Mouse (Mus musculus): Measurements from ENCODE around the gene Upb1. TPM values are rescaled to one million over a fixed set of nuclear protein-coding genes. Genes with fewer than 3 reads are reported as not detected.
"Not testable (repeated sequence)": the region's sequence is repeated elsewhere in the genome, so short reads cannot be mapped to it uniquely, and the experiment has no call there.

Gene Upb1
- 1.0 and 2.2 TPM in 2 replicates for polyA plus RNA-seq (2015; fragmentation: Nextera tagmentation; extraction: Ambion mirVana)

DNA sequence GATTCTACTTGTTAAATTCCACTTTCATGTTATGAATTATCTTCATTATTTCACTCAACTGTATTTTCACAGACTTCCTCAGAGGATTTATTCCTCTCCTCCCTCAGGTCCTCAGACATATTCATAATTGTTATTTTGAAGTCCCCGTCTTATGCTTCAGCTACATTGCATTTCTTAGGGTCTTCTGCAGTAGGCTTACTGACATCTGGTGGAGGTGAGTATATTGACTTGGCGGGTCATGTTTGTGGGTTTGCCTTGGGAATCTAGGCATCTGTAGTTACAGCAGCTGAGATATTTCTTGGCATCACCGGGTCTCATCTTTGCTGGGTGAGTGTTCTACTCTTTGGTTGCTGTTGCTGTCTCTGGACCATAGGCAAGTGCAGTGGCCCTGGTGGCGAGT is at the start of gene Upb1:
Upb1 (plus strand) TSS at position 158 of the 400 bp plus-strand sequence.
- Histone ChIP-seq H3K4me2 (no peak within 1 kb of the TSS), H3K9ac (no peak within 1 kb of the TSS), H3K9me3 (no peaks in the 10 kb centered on the region), H3K27ac (no peak within 1 kb of the TSS), H3K36me3 (no peaks in the 10 kb centered on the region), H3K4me3 (no peak within 1 kb of the TSS), H3K4me1 (no peaks in the 10 kb centered on the region), H3K27me3 (no peaks in the 10 kb centered on the region)
- 80% methylated on average over 4 of the region's 4 CpGs for WGBS
- ATAC-seq (ENCODE audit: insufficient number of reproducible peaks, insufficient read depth, low FRiP score, low TSS enrichment, low read depth): no peak

DNA sequence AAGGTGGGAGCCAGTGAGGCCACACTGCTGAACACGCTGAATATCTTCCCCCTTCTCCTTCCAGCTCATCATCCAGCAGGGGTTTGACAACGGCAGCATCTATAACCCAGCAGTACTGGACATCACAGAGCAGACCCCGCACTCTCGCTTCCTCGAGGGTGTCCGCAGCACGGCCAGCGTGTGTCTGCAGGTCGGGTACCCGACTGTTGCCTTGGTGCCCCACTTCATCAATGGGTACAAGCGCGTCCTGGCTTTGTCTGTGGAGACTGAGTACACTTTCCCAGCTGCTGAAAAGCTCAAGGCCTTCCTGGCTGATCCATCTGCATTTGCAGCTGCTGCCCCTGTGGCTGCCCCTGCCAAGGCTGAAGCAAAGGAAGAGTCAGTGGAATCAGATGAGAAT is 48.4 kb upstream of the Upb1 start:
- no peak for ATAC-seq (ENCODE audit: insufficient number of reproducible peaks, insufficient read depth, low FRiP score, low TSS enrichment, low read depth)
- no peaks in the 10 kb centered on the region for H3K27me3 ChIP-seq
- no peaks in the 10 kb centered on the region for H3K9me3 ChIP-seq
- no peak overlapping the region for H3K4me3 ChIP-seq
- no peak overlapping the region for H3K4me2 ChIP-seq
- H3K27ac ChIP-seq: no peak overlapping the region
- WGBS: 93% methylated on average over 12 of the region's 12 CpGs
- H3K4me1 ChIP-seq: no peaks in the 10 kb centered on the region
- H3K36me3 ChIP-seq: no peaks in the 10 kb centered on the region
- no peak overlapping the region for H3K9ac ChIP-seq

DNA sequence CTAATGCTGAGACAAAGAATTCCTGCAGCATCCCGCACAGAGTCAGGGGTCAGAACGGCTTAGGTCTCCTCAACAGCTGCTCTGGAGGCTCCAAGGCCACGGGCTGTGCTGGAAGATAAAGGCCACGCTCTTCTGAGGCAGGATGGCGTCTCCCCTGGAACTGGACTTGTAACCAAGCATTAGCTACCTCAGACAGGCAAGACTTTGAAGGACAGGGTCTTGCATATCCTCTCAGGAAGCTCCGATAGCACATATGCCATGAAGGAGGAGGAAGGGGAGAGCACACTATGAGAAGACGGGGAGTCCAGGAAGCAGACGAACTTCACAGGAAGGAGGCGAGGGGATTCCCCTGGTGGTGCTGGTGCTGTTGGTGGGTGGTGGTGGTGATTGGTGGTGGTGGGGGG is 47.1 kb upstream of the Upb1 start:
- not testable (repeated sequence) for H3K36me3 ChIP-seq; H3K4me1 ChIP-seq; H3K27ac ChIP-seq; ATAC-seq (ENCODE audit: insufficient number of reproducible peaks, insufficient read depth, low FRiP score, low TSS enrichment, low read depth); H3K27me3 ChIP-seq; H3K9ac ChIP-seq; H3K9me3 ChIP-seq; H3K4me2 ChIP-seq; H3K4me3 ChIP-seq
- WGBS: 69% methylated on average over 9 of the region's 9 CpGs

DNA sequence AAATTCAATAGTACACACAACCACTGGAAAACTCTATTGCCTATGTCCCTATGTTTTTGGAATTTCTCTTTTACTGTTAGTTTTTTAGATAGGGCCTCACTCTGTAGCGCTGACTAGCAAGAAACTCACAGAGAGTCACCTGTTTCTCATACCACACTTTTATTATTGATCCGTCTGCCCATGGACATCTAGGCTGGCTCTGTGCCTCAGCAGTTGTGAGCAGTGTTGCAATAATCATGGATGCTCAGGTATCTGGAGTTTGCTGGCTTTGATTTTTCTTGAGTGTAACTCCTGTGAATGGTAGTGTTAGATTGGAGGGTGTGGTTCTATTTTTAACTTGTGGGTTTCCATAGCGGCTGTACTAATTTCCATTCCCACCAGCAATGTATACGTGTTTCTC is 45.6 kb upstream of the Upb1 start:
- Histone ChIP-seq H3K36me3 (no peaks in the 10 kb centered on the region), H3K4me2 (no peak overlapping the region), H3K4me1 (no peaks in the 10 kb centered on the region), H3K9ac (no peak overlapping the region), H3K27me3 (no peaks in the 10 kb centered on the region), H3K27ac (no peak overlapping the region), H3K4me3 (no peak overlapping the region), H3K9me3 (no peaks in the 10 kb centered on the region)
- 55% methylated on average over 4 of the region's 4 CpGs for WGBS
- ATAC-seq (ENCODE audit: insufficient number of reproducible peaks, insufficient read depth, low FRiP score, low TSS enrichment, low read depth): no peak

DNA sequence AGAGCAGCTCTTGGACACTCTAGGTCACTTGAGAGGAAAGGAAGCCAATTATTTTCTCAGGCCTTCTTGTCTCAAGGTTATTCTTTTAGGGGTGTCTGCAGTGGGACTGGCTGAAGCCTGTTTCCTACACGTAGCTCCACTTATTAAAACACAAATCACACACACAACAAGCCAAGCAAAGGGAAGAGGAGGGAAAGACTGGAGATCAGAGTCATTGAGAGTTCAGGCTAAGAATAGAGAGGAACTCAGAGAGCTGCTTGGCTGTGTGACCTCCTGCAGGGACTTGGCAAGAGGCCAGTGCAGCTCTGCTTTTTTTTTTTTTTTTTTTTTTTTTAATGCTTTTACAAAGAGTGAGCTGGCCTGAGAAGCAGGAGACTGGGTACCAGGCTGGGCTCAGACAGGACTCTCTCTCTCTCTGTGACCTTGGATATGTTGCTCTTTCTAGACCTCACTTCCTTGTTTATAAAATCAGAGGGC is 36.7 kb upstream of the Upb1 start:
- H3K27ac ChIP-seq; ATAC-seq (ENCODE audit: insufficient number of reproducible peaks, insufficient read depth, low FRiP score, low TSS enrichment, low read depth); H3K9ac ChIP-seq; H3K9me3 ChIP-seq; H3K36me3 ChIP-seq; H3K4me3 ChIP-seq; H3K27me3 ChIP-seq; H3K4me1 ChIP-seq; H3K4me2 ChIP-seq: not testable (repeated sequence)
- WGBS: 36% methylated on average over 1 of the region's 1 CpGs

DNA sequence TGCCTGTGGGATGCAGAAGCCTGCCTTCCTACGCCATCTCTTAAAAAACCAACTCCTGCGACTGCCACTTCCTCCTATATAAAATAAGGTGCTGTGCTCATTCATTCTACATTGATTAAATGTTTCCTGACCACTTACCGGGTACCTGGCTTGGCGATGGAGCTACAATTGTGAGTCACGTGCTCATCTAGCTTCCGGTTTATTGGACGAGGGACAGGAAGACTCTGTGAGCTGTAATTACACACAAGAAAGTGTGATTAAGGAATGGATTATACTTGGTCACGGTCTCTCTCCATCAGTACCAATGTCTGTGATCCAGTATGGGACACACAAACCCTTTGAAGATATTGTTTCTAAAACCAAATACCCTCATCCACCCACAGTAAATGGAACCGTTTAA is 36.1 kb upstream of the Upb1 start:
- H3K27me3 ChIP-seq: no peaks in the 10 kb centered on the region
- H3K4me1 ChIP-seq: no peaks in the 10 kb centered on the region
- H3K9me3 ChIP-seq: no peaks in the 10 kb centered on the region
- no peaks in the 10 kb centered on the region for H3K36me3 ChIP-seq
- 74% methylated on average over 9 of the region's 9 CpGs for whole genome bisulfite sequencing
- no peak for ATAC-seq (ENCODE audit: insufficient number of reproducible peaks, insufficient read depth, low FRiP score, low TSS enrichment, low read depth)
- no peak overlapping the region for H3K4me2 ChIP-seq
- H3K4me3 ChIP-seq: no peak overlapping the region
- H3K27ac ChIP-seq: no peak overlapping the region
- no peak overlapping the region for H3K9ac ChIP-seq

DNA sequence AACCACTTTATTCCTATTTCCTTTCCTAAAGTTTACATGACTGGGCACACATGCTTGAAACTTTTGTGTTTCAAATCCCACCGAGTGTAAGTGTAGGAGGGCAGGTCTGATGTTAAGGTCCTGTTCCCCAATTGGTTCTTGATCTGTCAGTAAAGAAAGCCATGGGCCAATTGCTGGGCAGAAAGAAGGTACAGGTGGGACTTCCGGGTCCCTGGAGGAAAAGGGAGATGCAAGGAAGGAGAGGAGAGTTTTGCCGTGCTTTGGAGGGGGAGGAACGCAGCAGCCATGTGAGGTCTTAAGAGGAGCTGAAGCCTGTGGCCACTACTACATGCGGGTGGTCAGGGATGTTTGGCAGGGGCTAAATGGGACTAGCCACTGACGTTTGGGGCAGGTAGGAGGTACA is 35.7 kb upstream of the Upb1 start:
- H3K9me3 ChIP-seq: no peaks in the 10 kb centered on the region
- H3K4me3 ChIP-seq: peak overlapping the region; percentile 22; the same call in 1 of the 2 replicates
- H3K36me3 ChIP-seq: no peaks in the 10 kb centered on the region
- no peak overlapping the region for H3K27ac ChIP-seq
- H3K4me2 ChIP-seq: peak overlapping the region; percentile 35
- 37% methylated on average over 6 of the region's 6 CpGs for WGBS
- no peak for ATAC-seq (ENCODE audit: insufficient number of reproducible peaks, insufficient read depth, low FRiP score, low TSS enrichment, low read depth)
- H3K27me3 ChIP-seq: no peaks in the 10 kb centered on the region
- no peak overlapping the region for H3K9ac ChIP-seq
- no peaks in the 10 kb centered on the region for H3K4me1 ChIP-seq

DNA sequence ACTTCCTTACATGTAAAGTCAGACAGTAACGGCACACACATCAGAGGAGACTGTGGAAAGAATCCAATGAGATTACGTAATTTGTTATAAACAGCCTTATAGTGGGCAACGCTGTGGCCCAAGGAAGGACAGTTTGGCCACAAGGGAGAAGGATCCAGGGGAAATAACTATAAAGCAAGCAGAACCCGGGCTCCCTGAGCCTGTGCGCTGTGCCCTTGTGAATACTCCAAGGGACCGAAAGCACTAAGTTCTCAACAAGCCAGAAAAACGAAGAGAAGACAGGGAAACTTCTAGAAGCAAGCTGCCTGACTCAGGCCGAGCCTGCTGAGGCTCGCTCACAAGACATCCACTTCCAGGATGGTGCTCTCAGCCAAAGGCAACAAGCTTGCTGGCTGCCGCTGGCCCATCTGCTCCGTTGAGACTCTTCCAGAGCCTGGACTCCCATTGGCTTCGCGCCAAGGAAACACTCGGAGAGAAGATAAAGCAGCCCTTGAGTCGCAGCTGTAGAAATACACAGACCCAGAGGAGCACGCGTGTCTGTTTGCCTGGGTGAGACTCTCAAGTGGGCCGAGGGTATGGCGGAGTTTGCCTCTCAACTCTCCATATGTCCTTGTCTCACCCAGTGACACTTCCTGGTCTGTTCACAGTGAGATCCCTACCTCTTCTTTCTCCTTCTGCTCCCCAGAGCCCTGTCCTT is 27.1 kb upstream of the Upb1 start:
- WGBS: 79% methylated on average over 13 of the region's 19 CpGs
- H3K9ac ChIP-seq; H3K27ac ChIP-seq; H3K4me3 ChIP-seq; H3K4me2 ChIP-seq; H3K9me3 ChIP-seq; H3K27me3 ChIP-seq; ATAC-seq (ENCODE audit: insufficient number of reproducible peaks, insufficient read depth, low FRiP score, low TSS enrichment, low read depth); H3K36me3 ChIP-seq; H3K4me1 ChIP-seq: not testable (repeated sequence)

DNA sequence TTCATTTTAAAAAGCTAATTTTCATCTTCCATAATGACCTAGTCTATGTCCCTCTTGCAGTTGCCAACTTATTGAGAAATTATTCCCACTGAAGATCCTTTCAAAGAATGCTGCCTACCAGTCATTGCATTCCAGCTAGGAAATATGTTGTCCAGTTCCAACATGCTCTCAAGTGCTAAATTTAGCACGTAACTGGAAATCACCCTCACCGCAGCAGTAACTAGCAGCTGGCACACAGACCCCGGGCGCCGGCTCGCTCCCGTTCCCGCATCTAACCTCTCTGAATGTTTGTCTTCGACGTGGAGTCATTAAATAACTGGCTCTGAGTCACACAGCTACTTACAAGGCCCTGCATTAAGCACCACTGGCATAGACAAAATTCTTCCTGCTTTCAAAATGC is 22.2 kb upstream of the Upb1 start:
- no peak overlapping the region for H3K9ac ChIP-seq

DNA sequence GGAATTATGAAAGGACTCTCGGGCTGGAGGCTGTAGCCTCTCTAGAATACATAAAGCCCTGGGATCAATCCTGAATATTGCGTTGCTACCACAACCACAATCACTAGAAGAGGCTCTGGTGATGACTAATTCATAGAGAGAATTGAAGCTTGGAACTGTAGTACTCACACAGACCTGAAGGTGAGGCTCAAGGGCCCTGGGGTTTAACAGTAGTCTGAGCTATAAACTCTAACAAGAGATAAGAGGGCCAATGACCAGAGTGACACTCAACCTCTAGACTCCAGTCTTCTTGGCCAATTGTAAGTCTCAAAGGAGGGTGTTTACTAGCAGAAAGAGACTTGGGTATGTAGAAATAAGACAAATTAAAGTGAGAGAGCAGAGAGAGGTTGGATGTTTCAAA is 10.8 kb upstream of the Upb1 start:
- no peaks in the 10 kb centered on the region for H3K4me1 ChIP-seq
- H3K4me2 ChIP-seq: no peak overlapping the region
- H3K4me3 ChIP-seq: no peak overlapping the region
- no peak overlapping the region for H3K9ac ChIP-seq
- H3K36me3 ChIP-seq: no peaks in the 10 kb centered on the region
- no peaks in the 10 kb centered on the region for H3K27me3 ChIP-seq
- ATAC-seq (ENCODE audit: insufficient number of reproducible peaks, insufficient read depth, low FRiP score, low TSS enrichment, low read depth): no peak
- H3K27ac ChIP-seq: no peak overlapping the region
- peaks cover 3% of the 10 kb centered on the region; the same call in 1 of the 2 replicates for H3K9me3 ChIP-seq
- WGBS: 80% methylated on average over 2 of the region's 2 CpGs

More for the DNA sequence above, 22.2 kb upstream of the Upb1 start:
- H3K4me2 ChIP-seq: no peak overlapping the region
- no peak for ATAC-seq (ENCODE audit: insufficient number of reproducible peaks, insufficient read depth, low FRiP score, low TSS enrichment, low read depth)
- no peaks in the 10 kb centered on the region for H3K9me3 ChIP-seq
- H3K36me3 ChIP-seq: no peaks in the 10 kb centered on the region
- no peaks in the 10 kb centered on the region for H3K4me1 ChIP-seq
- WGBS: 77% methylated on average over 10 of the region's 10 CpGs
- no peak overlapping the region for H3K27ac ChIP-seq
- H3K27me3 ChIP-seq: no peaks in the 10 kb centered on the region
- no peak overlapping the region for H3K4me3 ChIP-seq

DNA sequence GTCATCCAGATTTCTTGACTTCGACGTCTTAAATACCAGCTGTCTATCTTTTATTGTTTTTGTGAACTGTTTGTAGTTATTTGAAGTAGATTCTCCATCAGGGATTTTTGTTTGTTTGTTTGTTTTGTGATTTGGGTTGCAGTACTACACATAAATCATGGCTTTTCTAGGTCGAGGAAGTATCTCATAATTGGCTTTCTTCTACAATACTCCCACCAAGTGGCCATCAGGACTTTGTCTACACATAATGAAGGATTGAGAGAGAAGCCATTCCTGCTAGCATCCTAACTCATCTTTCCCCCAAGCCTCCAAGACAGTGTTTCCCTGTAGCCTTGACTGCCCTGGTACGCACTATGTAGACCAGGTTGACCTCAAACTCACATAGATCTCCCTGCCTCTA is 10.1 kb upstream of the Upb1 start:
- no peaks in the 10 kb centered on the region for H3K36me3 ChIP-seq
- no peak overlapping the region for H3K4me3 ChIP-seq
- no peak overlapping the region for H3K4me2 ChIP-seq
- H3K9ac ChIP-seq: no peak overlapping the region
- no peaks in the 10 kb centered on the region for H3K27me3 ChIP-seq
- H3K4me1 ChIP-seq: no peaks in the 10 kb centered on the region
- WGBS: 87% methylated on average over 4 of the region's 4 CpGs
- H3K9me3 ChIP-seq: peaks cover 3% of the 10 kb centered on the region; the same call in 1 of the 2 replicates
- no peak for ATAC-seq (ENCODE audit: insufficient number of reproducible peaks, insufficient read depth, low FRiP score, low TSS enrichment, low read depth)
- H3K27ac ChIP-seq: no peak overlapping the region

DNA sequence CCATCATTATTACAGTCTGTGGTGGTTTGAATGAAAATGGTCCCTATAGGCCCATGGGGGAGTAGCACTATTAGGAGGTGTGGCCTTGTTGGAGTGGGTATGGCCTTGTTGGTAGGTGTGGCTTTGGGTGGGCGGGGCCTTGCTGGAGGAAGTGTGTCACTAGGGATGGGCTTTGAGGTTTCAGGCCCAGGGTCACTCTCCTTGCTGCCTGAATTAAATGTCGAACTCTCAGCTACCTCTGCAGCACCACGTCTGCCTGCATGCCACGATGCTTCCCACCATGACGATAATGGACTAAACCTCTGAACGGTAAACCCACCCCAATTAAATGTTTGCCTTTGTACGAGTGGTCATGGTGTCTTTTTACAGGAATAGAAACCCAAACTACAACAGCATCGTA is 6.1 kb upstream of the Upb1 start:
- no peaks in the 10 kb centered on the region for H3K36me3 ChIP-seq
- H3K27ac ChIP-seq: no peak overlapping the region
- H3K9ac ChIP-seq: no peak overlapping the region
- WGBS: 83% methylated on average over 8 of the region's 8 CpGs
- no peak overlapping the region for H3K4me2 ChIP-seq
- H3K27me3 ChIP-seq: no peaks in the 10 kb centered on the region
- H3K4me1 ChIP-seq: no peaks in the 10 kb centered on the region
- H3K9me3 ChIP-seq: peaks cover 3% of the 10 kb centered on the region; the same call in 1 of the 2 replicates
- no peak overlapping the region for H3K4me3 ChIP-seq
- no peak for ATAC-seq (ENCODE audit: insufficient number of reproducible peaks, insufficient read depth, low FRiP score, low TSS enrichment, low read depth)
